Mouse (Mus musculus) ES-E14 (cell line): ENCODE measurements around the gene Mafg. TPM values are rescaled to one million over a fixed set of nuclear protein-coding genes. Genes with fewer than 3 reads are reported as not detected.
"Not testable (repeated sequence)": the region's sequence is repeated elsewhere in the genome, so short reads cannot be mapped to it uniquely, and the experiment has no call there.

Experiments used
- DNase-seq: peaks from one replicate; pipeline ENCODE4 v3.0.0-alpha.2; 2013; ENCODE audit warnings: low read depth, low spot score
- H3K27ac ChIP-seq: 2 replicates; pipeline ENCODE4 v1.5.1; 2012; ENCODE audit warnings: low read depth, mild to moderate bottlenecking, low read length, moderate library complexity, mixed read lengths; ENCODE audit not compliant: poor library complexity, insufficient read depth, severe bottlenecking
- H3K36me3 ChIP-seq: 2 replicates; pipeline ENCODE4 v1.6.1; 2012; ENCODE audit warnings: mild to moderate bottlenecking, low read length, moderate library complexity, mixed read lengths; ENCODE audit not compliant: control insufficient read depth, poor library complexity, insufficient read depth, severe bottlenecking
- H3K4me1 ChIP-seq, 2 experiments: fragments of 150-350 bp in 1 of 2; sonication (generic) in 1 of 2; 2 replicates each; pipeline ENCODE4 v1.6.1; 2012; ENCODE audit warnings: low read length in 2 of 2, mild to moderate bottlenecking in 1 of 2, mixed read lengths in 1 of 2; ENCODE audit not compliant: control insufficient read depth in 2 of 2, insufficient read depth in 2 of 2, poor library complexity in 1 of 2
- H3K4me3 ChIP-seq, 2 experiments: fragments of 150-350 bp in 1 of 2; sonication (generic) in 1 of 2; 2 replicates each; pipeline ENCODE4 v1.5.1; 2012; ENCODE audit warnings: low read length in 2 of 2, low read depth in 1 of 2, mild to moderate bottlenecking in 1 of 2, mixed read lengths in 1 of 2; ENCODE audit not compliant: insufficient read depth in 1 of 2, poor library complexity in 1 of 2, severe bottlenecking in 1 of 2
- H3K9ac ChIP-seq: 2 replicates; pipeline ENCODE4 v1.6.1; 2012; ENCODE audit warnings: low read depth, mild to moderate bottlenecking, low read length, mixed read lengths; ENCODE audit not compliant: poor library complexity, insufficient read depth, severe bottlenecking
- H3K9me3 ChIP-seq: fragments of 150-350 bp; sonication (generic); 2 replicates; pipeline ENCODE4 v1.6.1; 2012; ENCODE audit warnings: low read depth, mild to moderate bottlenecking, low read length; ENCODE audit not compliant: control insufficient read depth, insufficient read depth
- CHD2 ChIP-seq: IDR thresholded peaks from 2 replicates; pipeline ENCODE4 v1.6.1; 2014; ENCODE audit warnings: mild to moderate bottlenecking, low read depth, low read length, inconsistent platforms
- HCFC1 ChIP-seq: IDR thresholded peaks from 2 replicates; pipeline ENCODE4 v1.6.1; 2012; ENCODE audit warnings: low read length, inconsistent platforms, borderline replicate concordance; ENCODE audit not compliant: insufficient read depth
- MAFK ChIP-seq: IDR thresholded peaks from 2 replicates; pipeline ENCODE4 v1.6.1; 2014; ENCODE audit warnings: mild to moderate bottlenecking, low read depth, low read length, inconsistent platforms; ENCODE audit not compliant: insufficient read depth
- ZC3H11A ChIP-seq: IDR thresholded peaks from 2 replicates; pipeline ENCODE4 v1.6.1; 2012; ENCODE audit warnings: low read depth, mild to moderate bottlenecking, inconsistent platforms, low read length, borderline replicate concordance
- ZNF384 ChIP-seq: IDR thresholded peaks from 2 replicates; pipeline ENCODE4 v1.6.1; 2012; ENCODE audit warnings: low read depth, low read length, inconsistent platforms
- in situ Hi-C, 2 experiments: fragments of 600-800 bp; cut with MboI; formaldehyde crosslinking; loops; one replicate each; pipeline ENCODE4 v1.15.1; 2025; ENCODE audit warnings: low sequenced_read_pairs in 2 of 2, inconsistent platforms in 1 of 2; ENCODE audit not compliant: unreplicated experiment in 2 of 2
- total RNA-seq: library from RNA; depleted of rRNA; stranded (reverse); fragments of 300-350 nt; gene quantifications from 2 replicates; pipeline ENCODE4 v1.2.3, GENCODE M21; 2012; rRNA removed

Mafg gene
- 42.6 and 48.4 TPM in 2 replicates for total RNA-seq

DNA sequence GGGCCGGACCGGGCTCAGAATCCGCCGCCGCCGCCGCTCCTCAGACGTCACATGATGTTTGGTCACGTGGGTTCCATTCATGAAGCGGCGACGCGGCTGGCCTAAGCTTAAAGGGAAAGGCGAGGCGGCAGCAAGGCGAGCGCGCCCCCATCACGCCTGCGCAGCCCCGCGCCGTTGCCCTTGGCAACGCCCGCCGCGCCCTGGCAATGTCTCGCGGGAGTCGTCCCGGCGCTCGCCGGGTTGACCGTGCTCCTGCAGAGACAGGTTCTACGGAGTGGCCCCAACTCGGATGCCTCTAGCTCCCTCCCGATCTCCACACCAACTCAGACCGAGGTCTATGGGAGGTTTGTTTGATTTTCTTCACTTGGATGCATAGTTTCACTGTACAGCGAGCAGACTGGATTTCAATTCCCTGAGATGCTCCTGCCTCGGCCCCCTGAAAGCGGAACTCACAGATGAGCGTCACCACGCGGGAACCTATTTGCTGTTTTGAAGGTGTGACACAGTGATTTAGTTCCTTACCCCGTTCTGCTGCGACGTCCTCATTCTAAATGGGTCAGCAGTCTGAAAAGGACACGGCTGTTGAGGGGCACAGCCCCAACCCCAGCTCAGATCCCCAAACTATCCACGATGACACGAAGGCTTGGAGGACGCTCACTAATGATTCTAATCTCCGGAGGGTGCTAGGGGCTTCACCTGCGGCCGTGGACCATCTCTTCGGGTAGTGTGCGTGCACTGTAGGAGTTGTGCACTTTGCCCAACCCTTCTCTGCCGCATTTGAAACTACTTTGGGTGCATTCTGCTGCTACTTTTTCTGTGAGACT is at the start of gene Mafg:
Gene Mafg (minus strand): TSS at position 81 of the 824 bp plus-strand sequence.
- in situ Hi-C loops: no loop called here
- peak within 1 kb of the TSS; percentile 96 for H3K27ac ChIP-seq
- H3K4me3 ChIP-seq: peak within 1 kb of the TSS; percentile 95 to 97
- peak; percentile 91 for DNase-seq
- TF ChIP-seq MAFK (no peak), ZNF384 (no peak), CHD2 (peak; percentile 94), ZC3H11A (no peak), HCFC1 (peak; percentile 66; the same call in 1 of the 2 replicates)
- peak within 1 kb of the TSS; percentile 98 for H3K9ac ChIP-seq
- peaks cover 4 to 32% of the 10 kb centered on the region in 2 experiments for H3K4me1 ChIP-seq
- no peaks in the 10 kb centered on the region for H3K9me3 ChIP-seq
- H3K36me3 ChIP-seq: peaks cover 9% of the 10 kb centered on the region

DNA sequence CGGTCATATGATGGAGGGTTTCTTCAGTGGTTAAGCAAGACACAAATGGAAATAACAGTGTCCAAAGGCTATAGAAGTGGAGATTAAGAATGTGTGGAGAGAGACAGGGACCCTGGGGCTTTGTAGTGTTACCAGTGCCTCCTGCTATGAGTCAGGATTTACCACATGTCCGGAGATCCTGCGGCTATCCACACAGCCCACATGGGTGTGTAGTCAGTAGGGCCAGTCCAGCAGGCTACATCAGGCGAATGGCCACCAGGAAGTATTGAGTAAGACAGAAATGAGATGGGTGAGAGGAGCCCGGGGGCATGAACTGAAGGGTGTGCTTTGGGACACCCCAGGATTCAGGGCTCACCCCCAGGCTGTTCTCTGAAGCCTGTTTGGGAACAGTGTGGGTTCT is 49.3 kb upstream of the Mafg start:
- in situ Hi-C loops: no loop called here
- Histone ChIP-seq H3K27ac (no peak overlapping the region), H3K4me3 (no peak overlapping the region), H3K9ac (no peak overlapping the region), H3K36me3 (peaks cover 56% of the 10 kb centered on the region), H3K9me3 (no peaks in the 10 kb centered on the region), H3K4me1 (peaks cover 0 to 10% of the 10 kb centered on the region in 2 experiments; a peak in 1 of 4 replicates)
- no peak for DNase-seq
- TF ChIP-seq ZC3H11A: no peak
- no peak for TF ChIP-seq ZNF384
- no peak for TF ChIP-seq HCFC1

DNA sequence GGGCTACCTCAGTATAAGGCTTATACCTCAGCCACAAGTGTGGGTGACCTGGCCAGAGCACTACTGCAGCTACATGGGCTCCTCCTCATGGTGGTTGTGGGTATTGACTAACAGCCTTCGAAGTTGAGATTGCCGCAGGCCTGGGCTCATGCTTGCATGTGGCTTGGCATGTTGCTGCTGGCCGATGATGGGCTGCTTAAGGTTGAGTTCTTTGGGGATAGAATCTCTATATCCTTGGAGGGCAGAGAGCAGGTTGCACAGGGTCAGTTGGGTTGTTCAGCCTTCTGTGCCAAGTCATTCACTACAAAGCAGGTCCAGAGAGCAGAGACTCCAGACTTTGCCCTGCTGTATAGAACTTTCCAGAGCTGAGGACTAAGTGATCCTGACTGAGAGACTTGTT is 46.5 kb upstream of the Mafg start:
- in situ Hi-C loops: no loop called here
- peaks cover 0 to 3% of the 10 kb centered on the region in 2 experiments; a peak in 1 of 4 replicates for H3K4me1 ChIP-seq
- no peak overlapping the region for H3K4me3 ChIP-seq
- TF ChIP-seq MAFK (no peak), ZNF384 (no peak), ZC3H11A (peak; percentile 33; the same call in 1 of the 2 replicates), CHD2 (no peak)
- DNase-seq: no peak
- no peaks in the 10 kb centered on the region for H3K9me3 ChIP-seq
- no peak overlapping the region for H3K9ac ChIP-seq
- no peak overlapping the region for H3K27ac ChIP-seq
- peaks cover 59% of the 10 kb centered on the region for H3K36me3 ChIP-seq

DNA sequence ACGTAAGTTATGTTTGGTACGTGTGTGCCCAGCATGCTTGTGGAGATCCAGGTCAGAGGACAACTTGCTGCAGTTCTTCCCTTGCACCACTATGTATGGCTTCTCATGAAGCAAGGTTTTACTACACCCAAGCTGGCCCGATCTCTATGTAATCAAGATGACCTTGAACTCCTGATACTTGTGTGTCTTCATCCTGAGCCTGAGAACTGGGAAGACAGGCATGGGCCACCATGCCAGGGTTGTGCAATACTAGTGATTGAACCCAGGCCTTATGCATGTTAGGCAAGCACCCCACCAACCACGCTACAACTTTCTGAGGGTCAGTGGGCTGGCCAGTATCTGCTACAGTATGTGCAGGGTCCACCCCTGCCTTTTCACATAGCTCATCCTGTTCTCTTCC is 43.6 kb upstream of the Mafg start:
- H3K36me3 ChIP-seq: peaks cover 44% of the 10 kb centered on the region
- no peak for DNase-seq
- no peaks in the 10 kb centered on the region for H3K9me3 ChIP-seq
- no peak overlapping the region for H3K27ac ChIP-seq
- H3K4me3 ChIP-seq: no peak overlapping the region
- in situ Hi-C loops: no loop called here
- H3K9ac ChIP-seq: no peak overlapping the region
- TF ChIP-seq CHD2 (no peak), HCFC1 (no peak), MAFK (no peak), ZNF384 (no peak), ZC3H11A (no peak)
- peaks cover 0 to 4% of the 10 kb centered on the region in 2 experiments; a peak in 3 of 4 replicates for H3K4me1 ChIP-seq

GRCm38 (mm10) chr11:120675875-120676274 is 42.5 kb upstream of the Mafg start:
- H3K36me3 ChIP-seq: peaks cover 40% of the 10 kb centered on the region
- H3K9me3 ChIP-seq, H3K4me3 ChIP-seq, H3K9ac ChIP-seq, H3K4me1 ChIP-seq, in situ Hi-C loops, DNase-seq, H3K27ac ChIP-seq: not testable (repeated sequence)
